Mouse (Mus musculus): ENCODE measurements around the gene Mob1a. TPM values are rescaled to one million over a fixed set of nuclear protein-coding genes. Genes with fewer than 3 reads are reported as not detected.
A peak's percentile ranks its signal among the peaks of the same experiment; 100 is the strongest.
"Not testable (repeated sequence)": the region's sequence is repeated elsewhere in the genome, so short reads cannot be mapped to it uniquely, and the experiment has no call there.

Gene Mob1a
- polyA plus RNA-seq, 1 experiment from 2014 or later: 85.7 TPM

GRCm38 (mm10) chr6:83322794-83323193 lies 3.0 kb upstream of the Mob1a start:
- H3K4me1 ChIP-seq (ENCODE audit: control insufficient read depth, insufficient read depth, low read length): no peaks in the 10 kb centered on the region
- H3K27ac ChIP-seq (replicated peaks; ENCODE audit: low read depth, low read length): no peak overlapping the region
- no peak overlapping the region for H3K9ac ChIP-seq (replicated peaks; ENCODE audit: low read length)
- H3K36me3 ChIP-seq (replicated peaks; ENCODE audit: control insufficient read depth, insufficient read depth, low read depth, low read length): no peaks in the 10 kb centered on the region
- WGBS: 68% methylated on average over 2 of the region's 2 CpGs
- no peak overlapping the region for H3K4me2 ChIP-seq (ENCODE audit: low read depth, low read length)
- no peaks in the 10 kb centered on the region for H3K9me3 ChIP-seq (replicated peaks; ENCODE audit: control insufficient read depth, low read length)
- ATAC-seq (replicated peaks; ENCODE audit: insufficient number of reproducible peaks, low FRiP score, low TSS enrichment, low read depth): no peak
- no peak overlapping the region for H3K4me3 ChIP-seq (ENCODE audit: low read depth, low read length)
- no peaks in the 10 kb centered on the region for H3K27me3 ChIP-seq (ENCODE audit: control insufficient read depth, insufficient read depth, low read length)
- no peak for DNase-seq (ENCODE audit: low spot score)

GRCm38 (mm10) chr6:83323652-83324419 lies 2.0 kb upstream of the Mob1a start:
- no peaks in the 10 kb centered on the region for H3K36me3 ChIP-seq (replicated peaks; ENCODE audit: control insufficient read depth, insufficient read depth, low read depth, low read length)
- H3K4me2 ChIP-seq (ENCODE audit: low read depth, low read length): no peak overlapping the region
- no peak for ATAC-seq (replicated peaks; ENCODE audit: insufficient number of reproducible peaks, low FRiP score, low TSS enrichment, low read depth)
- H3K27me3 ChIP-seq (ENCODE audit: control insufficient read depth, insufficient read depth, low read length): no peaks in the 10 kb centered on the region
- H3K9me3 ChIP-seq (replicated peaks; ENCODE audit: control insufficient read depth, low read length): no peaks in the 10 kb centered on the region
- no peak for DNase-seq (ENCODE audit: low spot score)
- H3K4me1 ChIP-seq (ENCODE audit: control insufficient read depth, insufficient read depth, low read length): no peaks in the 10 kb centered on the region
- WGBS: 62% methylated on average over 8 of the region's 8 CpGs
- no peak overlapping the region for H3K4me3 ChIP-seq (ENCODE audit: low read depth, low read length)
- H3K9ac ChIP-seq (replicated peaks; ENCODE audit: low read length): no peak overlapping the region
- H3K27ac ChIP-seq (replicated peaks; ENCODE audit: low read depth, low read length): no peak overlapping the region

- peak; percentile 16; the same call in 1 of the 2 replicates for ATAC-seq (replicated peaks; ENCODE audit: insufficient number of reproducible peaks, low FRiP score, low TSS enrichment, low read depth)
- Histone ChIP-seq H3K27me3 (ENCODE audit: control insufficient read depth, insufficient read depth, low read length) (no peaks in the 10 kb centered on the region), H3K27ac (replicated peaks; ENCODE audit: low read depth, low read length) (peak overlapping the region; percentile 70; the same call in 1 of the 2 replicates), H3K4me3 (ENCODE audit: low read depth, low read length) (peak overlapping the region; percentile 78), H3K9me3 (replicated peaks; ENCODE audit: control insufficient read depth, low read length) (no peaks in the 10 kb centered on the region), H3K36me3 (replicated peaks; ENCODE audit: control insufficient read depth, insufficient read depth, low read depth, low read length) (no peaks in the 10 kb centered on the region; the same call in 1 of the 2 replicates), H3K4me2 (ENCODE audit: low read depth, low read length) (peak overlapping the region; percentile 48), H3K4me1 (ENCODE audit: control insufficient read depth, insufficient read depth, low read length) (no peaks in the 10 kb centered on the region), H3K9ac (replicated peaks; ENCODE audit: low read length) (peak overlapping the region; percentile 85)
- no peak for DNase-seq (ENCODE audit: low spot score)
- 4% methylated on average over 6 of the region's 6 CpGs for WGBS
Measured at GRCm38 (mm10) chr6:83326394-83326736, 549 bp downstream of the Mob1a start.

- no peak overlapping the region for H3K27ac ChIP-seq (replicated peaks; ENCODE audit: low read depth, low read length)
- H3K9me3 ChIP-seq (replicated peaks; ENCODE audit: control insufficient read depth, low read length): no peaks in the 10 kb centered on the region
- 72% methylated on average over 6 of the region's 6 CpGs for WGBS
- DNase-seq (ENCODE audit: low spot score): no peak
- peak overlapping the region; percentile 48 for H3K4me2 ChIP-seq (ENCODE audit: low read depth, low read length)
- H3K4me1 ChIP-seq (ENCODE audit: control insufficient read depth, insufficient read depth, low read length): no peaks in the 10 kb centered on the region
- no peak for ATAC-seq (replicated peaks; ENCODE audit: insufficient number of reproducible peaks, low FRiP score, low TSS enrichment, low read depth)
- peaks cover 2% of the 10 kb centered on the region for H3K36me3 ChIP-seq (replicated peaks; ENCODE audit: control insufficient read depth, insufficient read depth, low read depth, low read length)
- H3K9ac ChIP-seq (replicated peaks; ENCODE audit: low read length): no peak overlapping the region; the same call in 1 of the 2 replicates
- H3K27me3 ChIP-seq (ENCODE audit: control insufficient read depth, insufficient read depth, low read length): no peaks in the 10 kb centered on the region
- peak overlapping the region; percentile 78 for H3K4me3 ChIP-seq (ENCODE audit: low read depth, low read length)
Measured at GRCm38 (mm10) chr6:83326761-83327160, 945 bp downstream of the Mob1a start.

- Histone ChIP-seq H3K9me3 (replicated peaks; ENCODE audit: control insufficient read depth, low read length) (no peaks in the 10 kb centered on the region), H3K36me3 (replicated peaks; ENCODE audit: control insufficient read depth, insufficient read depth, low read depth, low read length) (peaks cover 3% of the 10 kb centered on the region), H3K27ac (replicated peaks; ENCODE audit: low read depth, low read length) (no peak overlapping the region), H3K4me2 (ENCODE audit: low read depth, low read length) (no peak overlapping the region), H3K9ac (replicated peaks; ENCODE audit: low read length) (no peak overlapping the region), H3K4me3 (ENCODE audit: low read depth, low read length) (no peak overlapping the region), H3K27me3 (ENCODE audit: control insufficient read depth, insufficient read depth, low read length) (no peaks in the 10 kb centered on the region), H3K4me1 (ENCODE audit: control insufficient read depth, insufficient read depth, low read length) (no peaks in the 10 kb centered on the region)
- no peak for ATAC-seq (replicated peaks; ENCODE audit: insufficient number of reproducible peaks, low FRiP score, low TSS enrichment, low read depth)
- no peak for DNase-seq (ENCODE audit: low spot score)
- WGBS: 90% methylated on average over 3 of the region's 3 CpGs
Measured at GRCm38 (mm10) chr6:83327591-83328190, 1.9 kb downstream of the Mob1a start.

GRCm38 (mm10) chr6:83341387-83341786 lies 15.6 kb downstream of the Mob1a start:
- no peak overlapping the region for H3K4me3 ChIP-seq (ENCODE audit: low read depth, low read length)
- WGBS: 82% methylated on average over 3 of the region's 3 CpGs
- H3K27ac ChIP-seq (replicated peaks; ENCODE audit: low read depth, low read length): no peak overlapping the region
- H3K9ac ChIP-seq (replicated peaks; ENCODE audit: low read length): no peak overlapping the region
- ATAC-seq (replicated peaks; ENCODE audit: insufficient number of reproducible peaks, low FRiP score, low TSS enrichment, low read depth) (no peak), DNase-seq (ENCODE audit: low spot score) (no peak)
- H3K4me1 ChIP-seq (ENCODE audit: control insufficient read depth, insufficient read depth, low read length): no peaks in the 10 kb centered on the region
- H3K36me3 ChIP-seq (replicated peaks; ENCODE audit: control insufficient read depth, insufficient read depth, low read depth, low read length): no peaks in the 10 kb centered on the region; the same call in 1 of the 2 replicates
- no peaks in the 10 kb centered on the region for H3K9me3 ChIP-seq (replicated peaks; ENCODE audit: control insufficient read depth, low read length)
- H3K4me2 ChIP-seq (ENCODE audit: low read depth, low read length): no peak overlapping the region
- H3K27me3 ChIP-seq (ENCODE audit: control insufficient read depth, insufficient read depth, low read length): no peaks in the 10 kb centered on the region

GRCm38 (mm10) chr6:83342957-83343356 lies 17.1 kb downstream of the Mob1a start:
- no peak for DNase-seq (ENCODE audit: low spot score)
- Histone ChIP-seq H3K27me3 (ENCODE audit: control insufficient read depth, insufficient read depth, low read length) (no peaks in the 10 kb centered on the region), H3K36me3 (replicated peaks; ENCODE audit: control insufficient read depth, insufficient read depth, low read depth, low read length) (no peaks in the 10 kb centered on the region; the same call in 1 of the 2 replicates), H3K27ac (replicated peaks; ENCODE audit: low read depth, low read length) (no peak overlapping the region), H3K4me3 (ENCODE audit: low read depth, low read length) (no peak overlapping the region), H3K9me3 (replicated peaks; ENCODE audit: control insufficient read depth, low read length) (no peaks in the 10 kb centered on the region), H3K9ac (replicated peaks; ENCODE audit: low read length) (no peak overlapping the region), H3K4me2 (ENCODE audit: low read depth, low read length) (no peak overlapping the region), H3K4me1 (ENCODE audit: control insufficient read depth, insufficient read depth, low read length) (no peaks in the 10 kb centered on the region)
- 91% methylated on average over 2 of the region's 2 CpGs for WGBS
- ATAC-seq (replicated peaks; ENCODE audit: insufficient number of reproducible peaks, low FRiP score, low TSS enrichment, low read depth): no peak

GRCm38 (mm10) chr6:83345285-83345684 lies 19.5 kb downstream of the Mob1a start:
- H3K4me2 ChIP-seq (ENCODE audit: low read depth, low read length); H3K9ac ChIP-seq (replicated peaks; ENCODE audit: low read length); ATAC-seq (replicated peaks; ENCODE audit: insufficient number of reproducible peaks, low FRiP score, low TSS enrichment, low read depth); H3K4me1 ChIP-seq (ENCODE audit: control insufficient read depth, insufficient read depth, low read length); H3K27me3 ChIP-seq (ENCODE audit: control insufficient read depth, insufficient read depth, low read length); H3K36me3 ChIP-seq (replicated peaks; ENCODE audit: control insufficient read depth, insufficient read depth, low read depth, low read length); H3K4me3 ChIP-seq (ENCODE audit: low read depth, low read length); H3K9me3 ChIP-seq (replicated peaks; ENCODE audit: control insufficient read depth, low read length); H3K27ac ChIP-seq (replicated peaks; ENCODE audit: low read depth, low read length); DNase-seq (ENCODE audit: low spot score): not testable (repeated sequence)
- WGBS: 95% methylated on average over 8 of the region's 8 CpGs
